Mouse (Mus musculus): ENCODE data around the gene Phxr2. TPM values are rescaled to one million over a fixed set of nuclear protein-coding genes. Genes with fewer than 3 reads are reported as not detected.
"Not testable (repeated sequence)": the region's sequence is repeated elsewhere in the genome, so short reads cannot be mapped to it uniquely, and the experiment has no call there.

Phxr2 gene
- polyA plus RNA-seq, 1 experiment from 2014 or later = not detected

GRCm38 (mm10) chr10:99164871-99165477, 38.8 kb upstream of the Phxr2 start:
- Histone ChIP-seq H3K27me3 (replicated peaks; ENCODE audit: control insufficient read depth, insufficient read depth, low read length) (no peaks in the 10 kb centered on the region), H3K9me3 (ENCODE audit: control insufficient read depth, low read length) (no peaks in the 10 kb centered on the region), H3K4me2 (ENCODE audit: low read length) (no peak overlapping the region), H3K36me3 (ENCODE audit: control insufficient read depth, insufficient read depth, low read length) (no peaks in the 10 kb centered on the region), H3K4me1 (replicated peaks; ENCODE audit: control insufficient read depth, insufficient read depth, low read length) (peaks cover 19% of the 10 kb centered on the region; the same call in 1 of the 2 replicates), H3K4me3 (ENCODE audit: low read depth, low read length) (no peak overlapping the region), H3K27ac (ENCODE audit: low read depth) (peak overlapping the region; percentile 41; the same call in 1 of the 2 replicates), H3K9ac (ENCODE audit: low read length) (no peak overlapping the region)
- ATAC-seq (replicated peaks; ENCODE audit: low FRiP score, low TSS enrichment, low read depth) = peak; percentile 69; the same call in 1 of the 2 replicates
- DNase-seq (ENCODE audit: low spot score) = peak; percentile 59
- 34% methylated on average over 13 of the region's 13 CpGs for WGBS

DNA sequence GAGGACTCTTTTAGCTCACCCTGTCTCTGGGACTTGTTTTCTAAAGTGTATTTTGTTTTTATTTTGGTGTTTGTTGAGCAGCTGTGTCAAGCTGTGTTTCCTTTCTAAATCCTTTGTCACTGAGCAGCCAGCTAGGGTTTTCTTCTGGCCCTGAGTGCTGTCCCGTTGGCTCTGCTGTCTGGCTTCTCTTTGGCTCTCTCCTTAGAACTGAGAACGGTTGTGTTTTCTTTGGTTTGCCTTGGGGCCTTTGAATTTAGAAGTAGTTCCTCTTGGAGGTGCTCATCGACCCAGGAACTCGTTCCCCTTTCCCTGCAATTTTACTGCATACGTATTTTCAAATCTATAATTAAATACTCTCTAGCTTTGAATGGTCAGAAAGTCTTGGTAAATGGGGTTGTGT, 36.9 kb upstream of the Phxr2 start:
- no peak overlapping the region for H3K4me3 ChIP-seq (ENCODE audit: low read depth, low read length)
- WGBS = 91% methylated on average over 5 of the region's 5 CpGs
- ATAC-seq (replicated peaks; ENCODE audit: low FRiP score, low TSS enrichment, low read depth) = no peak
- H3K9me3 ChIP-seq (ENCODE audit: control insufficient read depth, low read length) = no peaks in the 10 kb centered on the region
- H3K4me1 ChIP-seq (replicated peaks; ENCODE audit: control insufficient read depth, insufficient read depth, low read length) = peaks cover 8% of the 10 kb centered on the region; the same call in 1 of the 2 replicates
- no peak overlapping the region for H3K27ac ChIP-seq (ENCODE audit: low read depth)
- no peaks in the 10 kb centered on the region for H3K27me3 ChIP-seq (replicated peaks; ENCODE audit: control insufficient read depth, insufficient read depth, low read length)
- no peak overlapping the region for H3K4me2 ChIP-seq (ENCODE audit: low read length)
- H3K9ac ChIP-seq (ENCODE audit: low read length) = no peak overlapping the region
- no peaks in the 10 kb centered on the region for H3K36me3 ChIP-seq (ENCODE audit: control insufficient read depth, insufficient read depth, low read length)
- DNase-seq (ENCODE audit: low spot score) = peak; percentile 42

DNA sequence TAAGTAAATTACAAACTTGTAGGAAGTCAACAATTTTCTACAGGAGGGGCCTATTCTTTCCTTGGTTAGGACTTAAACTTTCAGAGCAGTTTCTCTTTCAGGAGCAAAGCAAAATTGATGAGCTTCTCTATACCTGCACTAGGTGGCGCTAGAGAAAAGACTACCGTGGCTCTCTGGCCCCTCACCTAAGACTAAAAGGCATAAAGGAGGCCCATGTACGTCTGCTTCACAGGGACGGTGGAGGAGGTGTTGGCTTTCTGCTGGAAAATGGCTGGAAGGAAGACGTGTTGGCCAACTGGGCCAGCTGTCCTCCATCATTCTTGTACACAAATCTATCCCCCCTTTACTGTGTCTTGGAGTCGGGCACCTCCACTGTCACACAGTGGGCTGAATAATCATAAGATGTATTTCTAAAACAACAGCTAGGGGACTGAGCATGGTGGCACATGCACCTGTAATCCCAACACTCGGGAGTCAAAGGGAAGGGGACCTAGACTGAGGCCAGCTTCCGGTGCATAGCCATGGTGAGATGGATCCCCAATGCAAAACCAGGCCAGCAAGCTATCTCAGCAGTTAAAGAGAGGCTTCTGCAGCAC, 36.0 kb upstream of the Phxr2 start:
- Histone ChIP-seq H3K27me3 (replicated peaks; ENCODE audit: control insufficient read depth, insufficient read depth, low read length) (no peaks in the 10 kb centered on the region), H3K9ac (ENCODE audit: low read length) (no peak overlapping the region), H3K9me3 (ENCODE audit: control insufficient read depth, low read length) (no peaks in the 10 kb centered on the region), H3K4me3 (ENCODE audit: low read depth, low read length) (no peak overlapping the region), H3K36me3 (ENCODE audit: control insufficient read depth, insufficient read depth, low read length) (peaks cover 2% of the 10 kb centered on the region; the same call in 1 of the 2 replicates), H3K4me2 (ENCODE audit: low read length) (no peak overlapping the region), H3K4me1 (replicated peaks; ENCODE audit: control insufficient read depth, insufficient read depth, low read length) (peaks cover 8% of the 10 kb centered on the region; the same call in 1 of the 2 replicates), H3K27ac (ENCODE audit: low read depth) (no peak overlapping the region)
- WGBS = 43% methylated on average over 8 of the region's 8 CpGs
- ATAC-seq (replicated peaks; ENCODE audit: low FRiP score, low TSS enrichment, low read depth) (no peak), DNase-seq (ENCODE audit: low spot score) (peak; percentile 53)

DNA sequence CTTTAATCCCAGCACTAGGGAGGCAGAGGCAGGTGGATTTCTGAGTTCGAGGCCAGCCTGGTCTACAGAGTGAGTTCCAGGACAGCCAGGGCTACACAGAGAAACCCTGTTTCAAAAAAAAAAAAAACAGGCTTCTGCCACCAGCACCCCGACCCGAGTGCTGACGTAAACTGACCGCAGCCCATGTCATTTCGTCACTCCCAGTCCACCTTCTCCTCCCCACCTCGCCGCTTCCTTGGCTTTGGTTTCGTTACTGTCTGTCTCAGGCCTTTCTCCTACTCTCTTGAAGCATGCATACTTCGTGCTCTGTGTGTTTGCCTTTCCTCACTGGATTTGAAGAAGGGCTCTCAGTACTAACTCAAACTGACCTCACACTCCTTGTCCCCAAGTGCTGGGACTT, 31.6 kb upstream of the Phxr2 start:
- WGBS = 93% methylated on average over 10 of the region's 10 CpGs
- not testable (repeated sequence) for DNase-seq (ENCODE audit: low spot score); H3K27ac ChIP-seq (ENCODE audit: low read depth); H3K4me3 ChIP-seq (ENCODE audit: low read depth, low read length); H3K9ac ChIP-seq (ENCODE audit: low read length); H3K27me3 ChIP-seq (replicated peaks; ENCODE audit: control insufficient read depth, insufficient read depth, low read length); H3K4me1 ChIP-seq (replicated peaks; ENCODE audit: control insufficient read depth, insufficient read depth, low read length); ATAC-seq (replicated peaks; ENCODE audit: low FRiP score, low TSS enrichment, low read depth); H3K4me2 ChIP-seq (ENCODE audit: low read length); H3K9me3 ChIP-seq (ENCODE audit: control insufficient read depth, low read length)
- peaks cover 21% of the 10 kb centered on the region for H3K36me3 ChIP-seq (ENCODE audit: control insufficient read depth, insufficient read depth, low read length)

DNA sequence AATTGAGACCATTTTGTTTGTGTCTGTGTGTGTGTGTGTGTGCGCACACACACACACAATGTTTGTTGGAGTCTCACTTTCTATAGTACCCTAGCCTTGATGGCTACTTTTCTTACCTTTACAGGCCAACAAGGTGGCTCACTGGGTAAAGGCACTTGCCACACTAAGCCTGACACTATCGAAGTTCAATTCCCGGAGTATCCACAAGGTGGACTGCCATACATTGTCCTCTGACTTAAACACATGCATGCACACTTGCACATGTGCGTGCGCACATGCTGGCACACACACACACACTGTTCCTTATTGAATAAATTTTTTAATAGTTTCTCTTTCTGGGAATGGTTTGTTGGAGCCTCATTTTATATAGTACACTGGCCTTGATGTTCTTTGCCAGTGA, 30.7 kb upstream of the Phxr2 start:
- no peak for DNase-seq (ENCODE audit: low spot score)
- H3K27ac ChIP-seq (ENCODE audit: low read depth) = no peak overlapping the region
- no peak overlapping the region for H3K9ac ChIP-seq (ENCODE audit: low read length)
- H3K27me3 ChIP-seq (replicated peaks; ENCODE audit: control insufficient read depth, insufficient read depth, low read length) = no peaks in the 10 kb centered on the region
- no peak overlapping the region for H3K4me2 ChIP-seq (ENCODE audit: low read length)
- no peaks in the 10 kb centered on the region for H3K9me3 ChIP-seq (ENCODE audit: control insufficient read depth, low read length)
- no peaks in the 10 kb centered on the region for H3K4me1 ChIP-seq (replicated peaks; ENCODE audit: control insufficient read depth, insufficient read depth, low read length)
- no peak overlapping the region for H3K4me3 ChIP-seq (ENCODE audit: low read depth, low read length)
- H3K36me3 ChIP-seq (ENCODE audit: control insufficient read depth, insufficient read depth, low read length) = peaks cover 21% of the 10 kb centered on the region
- ATAC-seq (replicated peaks; ENCODE audit: low FRiP score, low TSS enrichment, low read depth) = no peak
- WGBS = 93% methylated on average over 5 of the region's 5 CpGs

DNA sequence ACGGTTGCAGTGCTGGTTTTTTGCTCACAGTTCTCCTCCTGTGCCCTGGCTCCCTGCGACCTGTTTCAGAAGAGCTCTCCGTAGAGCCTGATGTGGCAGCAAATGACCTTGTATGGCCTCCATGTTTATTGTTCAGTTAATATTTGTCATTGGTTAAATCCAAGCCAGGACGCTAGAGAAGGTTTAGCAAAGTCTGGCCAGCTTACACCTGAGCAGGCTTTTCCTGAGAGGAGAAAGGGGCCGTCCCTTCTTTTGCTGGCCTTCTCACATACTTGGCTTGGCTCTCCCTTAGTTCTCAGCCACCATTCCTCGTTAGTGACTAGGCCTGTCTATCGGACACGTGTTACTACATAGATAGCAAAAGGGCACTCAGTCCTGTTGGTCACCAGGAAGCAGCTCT, 28.5 kb upstream of the Phxr2 start:
- WGBS = 68% methylated on average over 8 of the region's 8 CpGs
- no peaks in the 10 kb centered on the region for H3K9me3 ChIP-seq (ENCODE audit: control insufficient read depth, low read length)
- H3K36me3 ChIP-seq (ENCODE audit: control insufficient read depth, insufficient read depth, low read length) = peaks cover 21% of the 10 kb centered on the region
- no peak for ATAC-seq (replicated peaks; ENCODE audit: low FRiP score, low TSS enrichment, low read depth)
- H3K27me3 ChIP-seq (replicated peaks; ENCODE audit: control insufficient read depth, insufficient read depth, low read length) = no peaks in the 10 kb centered on the region
- H3K4me3 ChIP-seq (ENCODE audit: low read depth, low read length) = no peak overlapping the region
- no peak overlapping the region for H3K27ac ChIP-seq (ENCODE audit: low read depth)
- no peaks in the 10 kb centered on the region for H3K4me1 ChIP-seq (replicated peaks; ENCODE audit: control insufficient read depth, insufficient read depth, low read length)
- H3K4me2 ChIP-seq (ENCODE audit: low read length) = no peak overlapping the region
- no peak for DNase-seq (ENCODE audit: low spot score)
- no peak overlapping the region for H3K9ac ChIP-seq (ENCODE audit: low read length)

DNA sequence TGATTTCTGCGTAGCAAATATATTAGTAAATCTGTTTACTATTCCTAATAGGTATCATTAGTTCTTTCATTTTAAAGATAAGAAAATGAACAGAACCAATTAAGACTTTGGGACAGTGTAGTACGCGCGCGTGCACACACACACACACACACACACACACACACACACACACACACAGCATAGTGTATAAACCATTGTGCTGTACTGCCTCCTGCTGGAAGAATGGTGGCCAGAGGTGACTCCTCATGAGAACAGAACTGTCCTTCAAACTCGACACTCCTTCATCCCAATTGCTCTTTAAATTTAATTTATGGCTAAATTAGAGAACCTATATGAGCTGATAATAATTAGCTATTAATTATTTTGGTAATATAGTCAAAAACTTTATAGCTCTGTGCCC, 25.9 kb upstream of the Phxr2 start:
- peak; percentile 41 for DNase-seq (ENCODE audit: low spot score)
- Histone ChIP-seq H3K4me3 (ENCODE audit: low read depth, low read length) (no peak overlapping the region), H3K36me3 (ENCODE audit: control insufficient read depth, insufficient read depth, low read length) (peaks cover 19% of the 10 kb centered on the region), H3K4me2 (ENCODE audit: low read length) (no peak overlapping the region), H3K9ac (ENCODE audit: low read length) (no peak overlapping the region), H3K27me3 (replicated peaks; ENCODE audit: control insufficient read depth, insufficient read depth, low read length) (no peaks in the 10 kb centered on the region), H3K4me1 (replicated peaks; ENCODE audit: control insufficient read depth, insufficient read depth, low read length) (no peaks in the 10 kb centered on the region), H3K9me3 (ENCODE audit: control insufficient read depth, low read length) (no peaks in the 10 kb centered on the region), H3K27ac (ENCODE audit: low read depth) (no peak overlapping the region)
- ATAC-seq (replicated peaks; ENCODE audit: low FRiP score, low TSS enrichment, low read depth) = no peak
- 87% methylated on average over 6 of the region's 6 CpGs for WGBS

GRCm38 (mm10) chr10:99151580-99151979, 25.5 kb upstream of the Phxr2 start:
- Histone ChIP-seq H3K27ac (ENCODE audit: low read depth) (no peak overlapping the region), H3K4me1 (replicated peaks; ENCODE audit: control insufficient read depth, insufficient read depth, low read length) (no peaks in the 10 kb centered on the region), H3K4me2 (ENCODE audit: low read length) (no peak overlapping the region), H3K36me3 (ENCODE audit: control insufficient read depth, insufficient read depth, low read length) (peaks cover 15% of the 10 kb centered on the region), H3K27me3 (replicated peaks; ENCODE audit: control insufficient read depth, insufficient read depth, low read length) (no peaks in the 10 kb centered on the region), H3K9me3 (ENCODE audit: control insufficient read depth, low read length) (no peaks in the 10 kb centered on the region), H3K4me3 (ENCODE audit: low read depth, low read length) (no peak overlapping the region), H3K9ac (ENCODE audit: low read length) (no peak overlapping the region)
- ATAC-seq (replicated peaks; ENCODE audit: low FRiP score, low TSS enrichment, low read depth) = no peak
- DNase-seq (ENCODE audit: low spot score) = no peak
- WGBS = 84% methylated on average over 1 of the region's 1 CpGs

DNA sequence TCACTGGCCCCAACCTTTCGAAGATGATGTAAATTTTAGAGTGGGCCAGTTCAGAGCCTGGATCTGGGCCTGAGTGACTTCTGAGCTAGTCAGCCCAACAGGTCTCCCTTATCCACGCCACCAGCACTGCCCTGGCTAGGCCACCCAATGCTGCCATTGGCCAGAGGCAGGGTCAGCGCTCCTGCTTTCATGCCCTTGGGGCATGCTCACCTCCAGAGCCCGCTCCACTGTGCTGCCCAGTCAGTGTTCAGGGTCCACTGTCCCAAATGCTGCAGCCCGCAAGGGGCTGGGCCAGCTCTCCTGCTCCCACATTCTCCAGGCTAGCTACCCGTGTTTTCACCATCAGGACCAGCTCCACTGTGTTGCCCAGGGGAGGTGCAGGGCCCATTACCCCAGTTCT, 23.9 kb upstream of the Phxr2 start:
- peak; percentile 43 for DNase-seq (ENCODE audit: low spot score)

More for the DNA sequence above, 23.9 kb upstream of the Phxr2 start:
- Histone ChIP-seq H3K4me3 (ENCODE audit: low read depth, low read length) (no peak overlapping the region), H3K36me3 (ENCODE audit: control insufficient read depth, insufficient read depth, low read length) (peaks cover 8% of the 10 kb centered on the region; the same call in 1 of the 2 replicates), H3K4me1 (replicated peaks; ENCODE audit: control insufficient read depth, insufficient read depth, low read length) (no peaks in the 10 kb centered on the region), H3K27me3 (replicated peaks; ENCODE audit: control insufficient read depth, insufficient read depth, low read length) (no peaks in the 10 kb centered on the region), H3K9ac (ENCODE audit: low read length) (no peak overlapping the region), H3K4me2 (ENCODE audit: low read length) (no peak overlapping the region), H3K27ac (ENCODE audit: low read depth) (no peak overlapping the region), H3K9me3 (ENCODE audit: control insufficient read depth, low read length) (no peaks in the 10 kb centered on the region)
- 94% methylated on average over 6 of the region's 6 CpGs for WGBS
- ATAC-seq (replicated peaks; ENCODE audit: low FRiP score, low TSS enrichment, low read depth) = no peak

Data from intestine, embryonic 14.5 days (tissue).